ENCODE assay signal across 9 mouse cellular contexts in the genomic region with DNA sequence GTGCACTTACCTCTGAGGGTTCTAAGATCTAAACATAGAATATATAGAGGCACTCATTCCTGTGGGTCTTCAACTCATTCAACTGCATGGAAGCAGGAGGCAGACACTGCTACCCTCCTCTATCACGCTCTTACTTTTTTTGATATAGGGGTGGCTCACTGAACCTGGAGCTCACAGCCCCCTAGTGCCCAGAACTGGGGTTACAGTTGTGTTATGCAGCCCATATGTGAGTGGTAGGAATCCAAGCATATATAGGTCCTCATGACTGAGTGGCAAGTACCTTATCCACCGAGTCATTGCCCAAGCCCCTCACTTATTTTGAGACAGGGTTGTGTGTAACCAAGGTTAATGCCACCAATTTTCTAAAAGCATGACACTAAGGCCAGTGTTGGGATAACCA. TPM values are rescaled to one million over a fixed set of nuclear protein-coding genes. Genes with fewer than 3 reads are reported as not detected.
A peak's percentile ranks its signal among the peaks of the same experiment; 100 is the strongest.
DNase-seq lines count a peak whose midpoint lies in the region; ATAC-seq lines count a peak whose summit lies in the region.
"Had no signal": no experiment of that assay in that cellular context is flagged by ENCODE, and none has a peak within 500 bp of the region (broad histone marks: within the 10 kb centered on the region; RNA-seq: fewer than 3 reads in every experiment).

No protein-coding gene starts in this region.

- no peak overlapping the region for H3K4me2 ChIP-seq in heart, embryonic 11.5 days
- no peak overlapping the region for H3K4me2 ChIP-seq in embryonic facial prominence, embryonic 11.5 days (ENCODE audit: low read depth, low read length)
- H3K4me2 ChIP-seq: limb, embryonic 15.5 days had no signal

- ATAC-seq in heart, embryonic 11.5 days (replicated peaks; ENCODE audit: insufficient number of reproducible peaks, low FRiP score, low TSS enrichment) = no peak
- ATAC-seq in embryonic facial prominence, embryonic 11.5 days (replicated peaks; ENCODE audit: insufficient number of reproducible peaks, low FRiP score, low TSS enrichment, low read depth) = no peak

- peak; percentile 73 for DNase-seq in heart, embryonic 10.5 days (ENCODE audit: low spot score)
- peak; percentile 53 for DNase-seq in 416B (ENCODE audit: low read depth)
- peak; percentile 54 for DNase-seq in ES-CJ7 (ENCODE audit: low read depth, low spot score)
- DNase-seq in embryonic facial prominence, embryonic 11.5 days (ENCODE audit: low spot score) = peak; percentile 36
- DNase-seq in lung, postnatal 36 days = peak; percentile 54
- DNase-seq in layer of hippocampus, postnatal 36 days = no peak
- DNase-seq in left cerebral cortex, adult 8-10 months (ENCODE audit: low spot score in 2 of 2) = no peak

- no peak overlapping the region for H3K9ac ChIP-seq in heart, embryonic 11.5 days (ENCODE audit: low read depth, low read length)
- no peak overlapping the region for H3K9ac ChIP-seq in embryonic facial prominence, embryonic 11.5 days (replicated peaks; ENCODE audit: low read length)
- H3K9ac ChIP-seq: limb, embryonic 15.5 days had no signal

- H3K4me1 ChIP-seq in heart, embryonic 10.5 days = peaks cover 8% of the 10 kb centered on the region; the same call in 1 of the 2 replicates
- peaks cover 4% of the 10 kb centered on the region; the same call in 1 of the 2 replicates for H3K4me1 ChIP-seq in heart, embryonic 11.5 days (ENCODE audit: control insufficient read depth, insufficient read depth, low read length)
- no peaks in the 10 kb centered on the region for H3K4me1 ChIP-seq in embryonic facial prominence, embryonic 11.5 days (ENCODE audit: control insufficient read depth, insufficient read depth, low read length)

- 77% methylated on average over 2 of the region's 2 CpGs for WGBS in heart, embryonic 10.5 days
- WGBS in heart, embryonic 11.5 days (ENCODE audit: insufficient replicate concordance) = 75% methylated on average over 2 of the region's 2 CpGs
- 71% methylated on average over 2 of the region's 2 CpGs for WGBS in embryonic facial prominence, embryonic 11.5 days

- no peak overlapping the region for H3K4me3 ChIP-seq in heart, embryonic 10.5 days
- no peak overlapping the region for H3K4me3 ChIP-seq in heart, embryonic 11.5 days (ENCODE audit: low read depth, low read length)
- H3K4me3 ChIP-seq in embryonic facial prominence, embryonic 11.5 days (ENCODE audit: low read depth, low read length) = no peak overlapping the region
- H3K4me3 ChIP-seq: limb, embryonic 15.5 days had no signal

- no peak overlapping the region for H3K27ac ChIP-seq in heart, embryonic 10.5 days
- H3K27ac ChIP-seq in heart, embryonic 11.5 days (ENCODE audit: low read depth, low read length) = no peak overlapping the region
- no peak overlapping the region for H3K27ac ChIP-seq in embryonic facial prominence, embryonic 11.5 days (replicated peaks; ENCODE audit: low read depth, low read length)
- H3K27ac ChIP-seq: limb, embryonic 15.5 days had no signal

- no peaks in the 10 kb centered on the region for H3K27me3 ChIP-seq in heart, embryonic 10.5 days (ENCODE audit: insufficient read depth, poor library complexity, severe bottlenecking)
- no peaks in the 10 kb centered on the region for H3K27me3 ChIP-seq in heart, embryonic 11.5 days (ENCODE audit: control insufficient read depth, insufficient read depth, low read length)
- no peaks in the 10 kb centered on the region for H3K27me3 ChIP-seq in embryonic facial prominence, embryonic 11.5 days (ENCODE audit: control insufficient read depth, insufficient read depth, low read length)
- H3K27me3 ChIP-seq: limb, embryonic 15.5 days had no signal

- no peaks in the 10 kb centered on the region for H3K9me3 ChIP-seq in heart, embryonic 10.5 days
- no peaks in the 10 kb centered on the region for H3K9me3 ChIP-seq in heart, embryonic 11.5 days (replicated peaks; ENCODE audit: control insufficient read depth, low read length)
- no peaks in the 10 kb centered on the region for H3K9me3 ChIP-seq in embryonic facial prominence, embryonic 11.5 days (replicated peaks; ENCODE audit: control insufficient read depth, low read length)
- H3K9me3 ChIP-seq: limb, embryonic 15.5 days had no signal

- H3K36me3 ChIP-seq in heart, embryonic 10.5 days = peaks cover 61% of the 10 kb centered on the region
- peaks cover 19% of the 10 kb centered on the region for H3K36me3 ChIP-seq in heart, embryonic 11.5 days (ENCODE audit: control insufficient read depth, insufficient read depth, low read length)
- H3K36me3 ChIP-seq in embryonic facial prominence, embryonic 11.5 days (replicated peaks; ENCODE audit: control insufficient read depth, insufficient read depth, low read depth, low read length) = peaks cover 6% of the 10 kb centered on the region; the same call in 1 of the 2 replicates

RNA-seq across cellular contexts. Expression of a gene that starts 6.4 kb away (rescaled TPM):
- 240 and 241 TPM in 2 replicates for polyA plus RNA-seq in heart, embryonic 10.5 days (2016; fragmentation: Nextera tagmentation; extraction: Ambion mirVana)
- 296 and 339 TPM in 2 replicates for polyA plus RNA-seq in heart, embryonic 11.5 days (2014; fragmentation: Nextera tagmentation; extraction: Ambion mirVana)
- 151 and 163 TPM in 2 replicates for polyA plus RNA-seq in embryonic facial prominence, embryonic 11.5 days (2014; fragmentation: Nextera tagmentation; extraction: Ambion mirVana)
- total RNA-seq in layer of hippocampus, postnatal 36 days (2021) = 100 to 1,000 TPM; 108 to 112 TPM
- total RNA-seq in left cerebral cortex, adult 8-10 months (2022) = 100 to 1,000 TPM; 129 to 196 (median 170) TPM

RNA-seq across cellular contexts. Expression of a gene that starts 51.7 kb away (rescaled TPM):
- polyA plus RNA-seq in heart, embryonic 10.5 days (2016; fragmentation: Nextera tagmentation; extraction: Ambion mirVana) = 58.6 and 60.3 TPM in 2 replicates
- 68.4 and 71.4 TPM in 2 replicates for polyA plus RNA-seq in heart, embryonic 11.5 days (2014; fragmentation: Nextera tagmentation; extraction: Ambion mirVana)
- 29.3 and 30.9 TPM in 2 replicates for polyA plus RNA-seq in embryonic facial prominence, embryonic 11.5 days (2014; fragmentation: Nextera tagmentation; extraction: Ambion mirVana)
- total RNA-seq in layer of hippocampus, postnatal 36 days (2021) = 10 to 100 TPM; 16.6 to 19.7 TPM
- 10 to 100 TPM; 21.0 to 23.6 (median 23.1) TPM for total RNA-seq in left cerebral cortex, adult 8-10 months (2022)

Comparison
In these comparisons a context has a peak if more than half of its experiments do, and no peak if none do; other contexts are left out.
1. DNase-seq: peak in heart, embryonic 10.5 days (single experiment), 416B (single experiment), ES-CJ7 (single experiment), embryonic facial prominence, embryonic 11.5 days (single experiment) and lung, postnatal 36 days (single experiment); none in layer of hippocampus, postnatal 36 days (0 of 2) and left cerebral cortex, adult 8-10 months (0 of 2).